Mouse (Mus musculus) ovary, adult 18-20 months (tissue): ENCODE measurements around the gene Dock4.

Experiments used
- DNase-seq: peaks from one replicate; pipeline ENCODE4 v3.0.0; 2022; ENCODE audit warnings: low spot score, mixed read lengths

Gene Dock4

DNA sequence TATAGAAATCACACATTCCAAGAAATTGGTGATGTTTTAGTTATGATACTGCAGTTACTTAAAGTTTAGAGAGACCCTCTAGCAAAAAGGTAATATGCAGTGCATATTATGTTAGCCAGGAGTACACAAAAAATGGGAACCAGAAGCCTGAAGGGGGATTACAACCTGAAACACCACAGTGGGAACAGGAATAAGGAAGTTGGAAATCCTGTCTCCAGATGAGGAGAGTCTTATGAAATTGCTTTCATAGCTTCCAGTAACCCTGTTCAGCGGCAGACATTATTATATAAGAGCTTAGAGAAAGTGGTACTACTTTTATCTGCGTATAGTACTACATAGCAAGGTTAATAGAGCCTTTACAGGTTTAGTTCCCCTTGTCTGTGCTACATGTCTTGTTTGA lies 210.1 kb downstream of the Dock4 start:
- DNase-seq, result no peak

DNA sequence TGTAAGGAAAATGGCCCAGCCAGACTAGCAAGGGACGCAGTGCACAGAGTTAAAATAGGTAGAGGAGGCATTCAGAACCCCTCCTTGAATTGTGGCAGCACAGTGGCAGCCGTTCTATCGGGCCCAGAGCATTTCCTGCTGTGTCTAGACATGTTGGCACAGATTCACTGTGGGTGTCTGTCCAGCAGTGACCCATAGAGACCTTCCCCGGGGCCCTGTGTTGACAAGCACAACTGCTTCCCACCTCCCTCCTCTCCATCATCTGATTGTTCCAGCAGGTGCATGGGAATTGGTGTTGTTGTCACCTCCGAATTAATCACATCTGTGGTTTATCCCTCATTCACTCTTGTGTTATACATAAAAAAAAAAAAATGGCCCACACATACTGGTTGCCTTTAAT lies 210.7 kb downstream of the Dock4 start:
- no peak for DNase-seq

DNA sequence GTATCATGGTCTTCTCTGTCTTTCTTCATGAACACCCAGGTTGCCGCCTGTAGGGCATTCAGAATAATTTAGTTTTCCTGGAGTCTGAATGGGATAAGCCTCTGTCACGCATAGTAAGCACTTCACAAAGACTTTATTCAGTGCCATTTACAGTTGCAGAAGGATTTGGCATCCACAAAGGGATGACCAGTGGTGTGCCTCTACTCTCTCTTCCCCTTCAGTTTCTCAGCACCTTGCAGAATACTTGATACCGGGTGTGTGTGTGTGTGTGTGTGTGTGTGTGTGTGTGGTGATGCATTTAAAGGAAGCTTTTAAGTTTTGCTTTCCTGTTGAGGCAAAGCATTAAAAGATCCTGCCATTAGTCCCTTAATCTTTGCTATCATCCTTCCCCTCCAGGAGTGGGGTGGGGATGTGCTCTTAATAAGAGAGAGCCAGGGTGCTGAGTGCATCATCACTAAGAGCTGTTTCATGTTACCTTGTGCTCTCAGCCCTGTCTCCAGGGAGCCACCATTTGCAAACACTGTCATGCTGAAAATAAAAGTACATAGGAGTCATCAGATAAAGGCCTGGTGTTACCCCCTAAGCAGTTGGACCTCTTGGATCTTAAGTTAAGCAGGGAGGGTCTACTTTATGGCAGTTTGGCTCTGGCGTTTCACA lies 211.6 kb downstream of the Dock4 start:
- DNase-seq, result no peak

DNA sequence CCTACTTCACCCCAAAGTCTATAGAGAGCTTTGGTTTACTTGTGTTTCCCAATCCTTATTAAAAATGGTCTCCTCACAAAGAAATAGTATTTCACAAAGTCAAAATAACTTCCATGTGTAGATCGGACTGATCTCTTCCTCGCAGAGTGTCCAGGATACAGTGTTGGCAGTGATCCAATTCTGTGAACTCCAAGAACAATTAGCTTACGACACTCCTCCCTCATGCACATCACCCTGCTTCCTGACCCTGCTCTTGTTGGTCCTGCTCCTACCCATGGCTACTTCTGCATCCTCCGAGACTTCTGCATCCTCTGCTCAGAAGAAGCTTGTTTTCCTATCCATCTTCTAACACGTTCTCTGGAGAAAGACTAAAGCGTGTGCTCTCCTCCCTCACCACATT lies 213.9 kb downstream of the Dock4 start:
- DNase-seq, result no peak

DNA sequence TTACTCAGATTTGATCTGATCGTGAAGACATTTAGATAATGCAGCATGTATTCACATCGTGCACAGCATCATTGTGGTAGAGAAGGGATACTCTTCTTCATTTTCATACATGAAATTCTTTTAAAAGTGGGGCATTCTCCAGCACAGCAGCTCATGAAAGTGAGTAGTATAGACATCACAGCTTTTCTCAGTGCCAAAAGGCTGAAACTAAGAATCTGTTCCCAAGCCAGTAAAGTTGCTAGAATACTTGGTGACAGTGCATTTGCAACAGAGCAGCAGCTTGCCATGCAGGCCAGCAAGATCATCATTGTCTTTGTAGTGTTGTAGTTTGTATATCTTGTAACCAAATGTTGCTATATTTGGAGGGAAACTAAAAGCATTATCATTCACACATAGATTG lies 223.7 kb downstream of the Dock4 start:
- DNase-seq, result no peak

DNA sequence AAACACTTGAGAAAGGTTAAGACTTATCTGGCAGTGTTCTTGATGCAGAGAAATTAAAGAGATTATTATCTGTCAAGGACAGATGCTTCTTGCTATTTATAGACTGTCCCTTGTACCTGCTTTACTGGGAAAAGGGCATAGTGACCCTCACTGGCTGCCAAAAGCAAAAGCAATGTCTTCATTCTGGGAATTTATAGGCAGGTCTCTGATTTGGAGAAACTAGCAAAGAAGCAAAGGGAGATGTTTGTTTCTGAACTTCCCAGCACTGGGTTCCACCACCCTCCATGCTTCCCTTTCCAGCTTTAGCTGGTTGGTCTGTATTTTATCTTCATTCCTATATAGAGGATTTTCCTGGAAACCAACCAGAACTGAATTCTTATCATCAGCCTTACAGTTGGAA lies 225.0 kb downstream of the Dock4 start:
- no peak for DNase-seq

DNA sequence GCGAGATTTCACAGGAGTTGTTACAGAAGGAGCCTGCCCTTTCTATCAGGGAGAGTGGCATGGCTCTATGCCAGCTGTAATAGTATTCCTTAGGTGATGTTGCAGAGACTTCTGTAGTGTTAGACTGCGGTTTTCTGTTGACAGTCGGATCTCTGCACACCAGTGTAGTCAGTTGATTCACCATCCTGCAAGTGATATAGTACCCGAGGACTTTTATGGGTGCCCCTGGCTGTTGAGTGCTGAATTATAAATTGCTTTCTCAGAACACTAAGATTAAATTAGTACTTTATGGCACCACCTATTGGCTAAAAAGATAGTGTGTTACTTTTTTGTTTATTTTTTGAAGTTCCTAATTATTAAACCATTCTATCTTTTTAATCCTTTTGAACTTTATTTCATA lies 234.0 kb downstream of the Dock4 start:
- no peak for DNase-seq

DNA sequence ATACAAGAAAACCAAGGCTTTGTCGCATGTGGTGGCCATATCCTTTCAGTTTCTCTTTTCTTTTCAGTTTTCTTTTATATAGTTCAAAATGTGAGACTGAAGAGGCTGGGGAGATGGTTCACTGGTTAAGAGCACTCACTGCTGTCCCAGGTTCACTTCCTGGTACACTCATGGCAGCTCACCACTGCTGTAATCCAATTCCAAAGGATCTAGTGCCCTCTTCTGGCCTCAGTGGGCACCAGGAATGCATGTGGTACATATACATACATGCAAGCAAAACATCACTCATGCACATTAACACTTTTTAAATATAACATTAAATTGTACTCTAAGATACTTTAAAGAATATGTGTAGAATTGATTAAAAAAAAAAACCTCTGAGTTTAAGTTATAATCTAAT lies 234.8 kb downstream of the Dock4 start:
- DNase-seq, result no peak

DNA sequence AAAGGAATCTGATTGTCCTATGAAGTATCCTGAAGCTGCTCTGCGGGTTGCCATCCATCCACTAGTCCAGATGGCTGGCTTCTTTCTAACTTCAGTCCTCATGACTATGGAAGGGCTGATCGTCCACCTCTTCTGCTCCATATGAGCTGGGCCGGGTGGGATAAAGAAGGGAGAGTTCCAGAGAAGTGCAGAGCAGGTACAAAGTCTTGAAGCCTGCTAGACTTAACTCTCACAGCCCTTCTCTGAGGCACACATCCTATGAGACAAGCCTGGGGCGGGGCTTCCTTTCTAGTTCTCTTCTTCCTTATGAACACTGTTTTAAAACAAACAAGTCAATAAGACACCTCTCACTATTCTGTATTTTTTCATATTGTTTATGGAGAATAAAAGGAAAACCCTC lies 245.7 kb downstream of the Dock4 start:
- no peak for DNase-seq

DNA sequence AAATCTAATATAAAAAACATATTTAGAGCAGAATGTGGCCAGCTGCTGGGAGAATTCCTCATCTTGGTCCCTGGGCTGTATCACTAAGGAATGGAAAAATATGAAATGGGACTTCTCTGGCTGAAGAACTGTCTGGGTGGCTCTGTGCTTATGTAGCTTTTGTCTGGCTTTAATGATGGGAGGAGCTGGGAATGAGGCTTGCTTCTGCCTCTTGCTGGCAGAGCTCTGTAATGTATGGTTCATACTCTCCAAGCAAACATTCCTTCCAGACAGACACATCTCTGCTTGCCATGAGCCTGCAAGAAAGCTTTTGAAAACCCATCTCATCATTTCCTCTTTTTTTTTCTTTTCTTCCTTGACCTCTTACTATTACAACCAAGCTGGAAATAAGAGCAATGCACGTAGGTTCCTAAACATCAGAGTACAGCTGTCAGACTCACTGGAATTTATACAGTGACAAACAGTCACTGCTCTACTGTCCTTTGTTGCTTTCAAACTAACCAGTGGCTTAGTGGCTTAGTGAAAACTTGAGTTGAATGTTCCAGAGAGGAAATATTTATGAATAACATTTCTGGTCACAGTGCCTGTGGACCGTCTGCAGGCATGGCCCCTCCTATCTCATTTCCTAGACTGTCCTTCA lies 248.4 kb downstream of the Dock4 start:
- no peak for DNase-seq

DNA sequence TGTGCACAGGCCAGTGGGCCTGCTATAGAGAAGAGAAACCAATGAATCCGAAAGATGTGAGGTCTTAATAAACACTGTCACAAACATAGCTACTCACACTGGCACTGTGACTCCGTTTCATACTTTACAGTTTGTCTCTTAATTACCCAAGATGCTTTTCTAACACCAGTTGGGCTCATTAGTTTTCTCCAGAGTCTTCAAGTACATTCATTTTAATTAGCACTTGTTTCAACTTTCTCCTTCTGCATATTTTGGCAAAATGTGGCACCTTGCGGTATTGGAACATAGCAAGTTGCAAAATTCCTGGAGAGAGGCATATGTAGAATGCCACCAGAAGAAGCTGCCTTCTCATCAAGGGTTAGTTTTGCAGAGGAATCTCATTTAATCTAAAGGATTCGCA lies 252.6 kb downstream of the Dock4 start:
- no peak for DNase-seq

DNA sequence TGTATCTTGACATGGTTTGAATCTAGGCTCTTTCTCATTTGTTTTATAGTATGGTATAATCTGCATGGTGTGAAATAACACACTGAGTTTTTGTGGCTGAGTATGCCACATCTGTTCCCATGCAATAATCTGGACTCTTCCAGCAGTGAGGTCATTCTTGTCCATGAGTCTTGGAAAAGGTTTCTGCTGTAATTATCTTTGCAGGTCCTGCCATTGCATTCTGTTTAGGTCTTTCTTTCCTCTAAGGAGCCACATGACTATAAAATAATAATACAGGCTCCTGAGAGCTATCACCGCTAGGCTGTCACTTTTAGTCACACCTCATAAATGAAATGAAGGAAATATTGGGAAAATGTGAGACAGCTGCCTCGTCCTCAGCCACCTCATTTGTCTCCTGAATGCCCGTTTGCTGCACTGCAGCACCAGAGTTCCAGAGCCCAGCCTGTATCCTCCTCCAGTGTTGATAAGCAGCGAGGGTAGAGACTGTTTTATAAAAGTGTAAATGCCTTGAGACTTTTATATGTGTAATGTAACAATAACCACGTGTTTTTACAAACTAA lies 256.6 kb downstream of the Dock4 start:
- DNase-seq, result no peak

DNA sequence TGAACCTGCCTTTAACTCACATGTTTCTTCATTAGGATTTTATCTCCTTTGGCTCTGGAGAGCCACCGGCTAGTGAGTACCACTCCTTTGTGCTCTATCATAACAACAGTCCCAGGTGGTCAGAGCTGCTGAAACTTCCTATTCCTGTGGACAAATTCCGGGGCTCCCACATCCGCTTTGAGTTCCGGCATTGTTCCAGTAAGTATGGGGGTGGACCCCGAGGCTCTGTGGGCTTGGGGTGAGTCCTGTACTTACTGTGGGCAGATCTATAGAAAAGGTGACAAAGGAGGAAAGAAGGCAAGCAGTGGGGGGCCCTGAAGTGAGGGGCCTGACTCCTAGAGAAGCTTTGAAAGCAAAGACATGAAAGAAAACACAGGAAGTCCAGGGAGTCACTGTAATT lies 258.5 kb downstream of the Dock4 start:
- DNase-seq, result no peak

DNA sequence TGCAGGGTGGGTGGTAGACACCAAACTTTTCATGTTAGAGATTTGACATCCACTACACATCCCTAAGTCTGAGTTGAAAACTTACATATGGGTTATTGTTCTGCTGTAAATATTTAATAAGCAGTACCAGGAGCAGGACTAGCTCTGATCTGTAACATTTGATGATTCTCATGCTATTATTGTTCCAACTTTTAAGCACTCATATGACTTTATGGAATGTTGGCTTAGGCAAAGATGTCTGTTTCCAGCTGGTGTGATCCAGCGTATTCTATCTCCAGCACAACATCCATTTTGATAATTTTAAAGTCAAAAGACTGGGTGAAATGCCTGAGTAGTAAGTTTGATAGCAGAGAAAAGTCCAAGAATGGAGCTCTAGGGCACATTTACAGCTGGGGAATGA lies 261.4 kb downstream of the Dock4 start:
- no peak for DNase-seq

DNA sequence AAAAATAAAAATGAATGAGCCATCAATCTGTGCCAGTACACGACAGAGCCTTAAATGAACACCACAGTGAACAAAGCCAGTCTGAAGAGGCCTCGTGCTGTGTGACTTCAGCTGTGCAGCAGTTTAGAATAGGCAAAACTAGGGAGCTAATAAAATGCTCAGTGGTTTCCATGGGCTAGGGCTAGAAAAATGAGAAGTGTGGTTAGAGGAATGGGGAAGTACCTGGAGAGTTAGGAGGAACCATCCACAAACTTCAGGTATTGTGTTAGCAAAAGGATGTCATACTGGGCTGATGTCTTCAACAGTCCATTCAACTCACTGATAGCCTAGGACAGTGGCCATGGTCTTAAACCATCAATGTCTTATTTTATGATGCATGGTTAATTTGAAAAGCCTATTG lies 263.3 kb downstream of the Dock4 start:
- no peak for DNase-seq

DNA sequence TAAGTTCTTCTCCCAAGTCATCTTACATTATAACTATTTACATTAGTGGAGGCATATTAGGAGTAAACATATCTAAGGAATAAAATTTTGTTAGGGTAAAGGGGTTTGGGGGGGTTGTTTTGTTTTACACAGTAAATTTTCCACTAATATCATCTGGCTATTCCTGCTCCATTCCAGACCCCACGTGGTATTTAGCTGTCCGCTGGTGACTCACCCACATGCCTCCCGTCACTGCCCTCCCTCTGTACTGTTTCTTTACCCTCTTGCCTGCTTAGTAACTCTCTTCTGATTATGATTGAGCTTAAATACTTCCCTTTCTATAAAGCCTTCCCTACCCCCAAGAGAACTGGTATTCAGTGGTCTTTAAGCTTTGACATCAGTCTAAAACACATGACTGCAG lies 266.5 kb downstream of the Dock4 start:
- DNase-seq, result no peak

DNA sequence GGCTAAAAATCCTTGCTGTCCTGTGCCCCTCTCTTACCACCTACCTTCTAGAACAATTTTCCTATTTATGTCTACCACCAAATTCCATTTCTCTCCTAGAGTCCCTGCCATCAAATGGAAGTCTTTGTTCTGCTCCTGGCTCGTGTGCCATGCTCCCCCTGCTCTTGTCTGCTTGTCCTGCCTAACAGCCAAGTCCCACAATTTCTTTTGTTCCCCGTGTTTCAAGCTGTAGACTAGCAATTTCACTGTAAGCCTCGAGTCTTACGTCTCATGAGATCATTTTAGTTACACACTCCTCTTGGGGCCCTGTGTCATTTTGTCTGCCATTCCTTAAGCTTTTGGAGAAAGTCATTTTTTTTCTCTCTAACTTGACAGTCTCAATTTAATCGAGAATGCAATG lies 268.5 kb downstream of the Dock4 start:
- DNase-seq, result no peak

DNA sequence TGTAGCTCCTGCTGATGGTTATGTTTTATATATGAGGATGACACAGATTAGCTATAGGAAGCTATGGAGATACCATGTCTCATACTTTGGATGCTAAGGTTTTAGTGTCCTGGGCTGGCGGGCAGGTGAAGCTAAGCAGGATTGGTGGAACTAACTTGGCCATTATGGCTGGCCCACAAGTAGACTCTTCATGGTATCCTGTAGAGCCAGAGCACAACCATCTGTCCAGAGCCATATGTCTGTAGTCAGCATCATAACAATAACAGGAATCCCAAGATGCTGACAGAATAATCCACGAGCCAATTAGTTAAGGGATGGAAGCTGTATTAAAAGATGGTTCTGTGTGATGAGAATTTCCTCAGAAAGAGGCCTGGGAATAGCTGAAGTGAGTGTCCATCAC lies 269.4 kb downstream of the Dock4 start:
- DNase-seq, result no peak

DNA sequence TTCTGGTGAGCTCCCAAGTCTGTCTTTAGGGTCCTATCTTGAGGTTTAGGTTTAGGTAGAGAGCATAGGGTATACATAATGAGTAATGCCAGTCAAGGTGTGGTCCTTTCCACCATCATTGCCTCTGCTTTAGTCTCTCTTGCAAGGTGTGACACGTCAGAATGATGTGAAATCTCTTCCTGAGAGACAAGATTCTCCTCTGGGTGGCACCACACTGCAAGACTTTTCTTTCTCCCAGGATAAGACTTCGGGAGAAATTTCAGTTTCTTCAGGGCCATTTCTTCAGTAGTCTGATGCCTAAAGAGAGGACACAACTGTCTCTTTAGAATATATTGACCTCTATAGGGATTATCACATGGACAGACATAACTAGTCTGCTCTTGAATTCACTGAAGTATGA lies 282.6 kb downstream of the Dock4 start:
- DNase-seq, result no peak

DNA sequence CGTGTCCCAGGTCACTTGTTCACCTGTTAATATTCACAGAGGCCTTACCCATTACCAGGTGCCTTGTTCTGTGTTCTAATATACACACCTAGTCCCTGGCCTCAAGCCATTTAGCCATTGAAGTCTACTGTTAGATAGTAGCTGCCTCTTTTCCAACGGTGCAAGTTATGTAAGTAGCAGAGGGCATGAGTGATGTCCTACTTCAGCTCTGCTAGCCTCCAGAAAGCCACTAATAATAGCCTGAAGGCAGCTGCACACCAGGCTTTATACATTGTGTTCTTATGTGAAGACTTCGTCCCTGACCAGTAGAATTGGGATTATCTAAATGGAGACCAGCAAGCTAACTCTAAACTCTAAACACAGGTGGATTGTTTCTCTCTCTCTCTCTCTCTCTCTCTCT lies 285.0 kb downstream of the Dock4 start:
- DNase-seq, result no peak

DNA sequence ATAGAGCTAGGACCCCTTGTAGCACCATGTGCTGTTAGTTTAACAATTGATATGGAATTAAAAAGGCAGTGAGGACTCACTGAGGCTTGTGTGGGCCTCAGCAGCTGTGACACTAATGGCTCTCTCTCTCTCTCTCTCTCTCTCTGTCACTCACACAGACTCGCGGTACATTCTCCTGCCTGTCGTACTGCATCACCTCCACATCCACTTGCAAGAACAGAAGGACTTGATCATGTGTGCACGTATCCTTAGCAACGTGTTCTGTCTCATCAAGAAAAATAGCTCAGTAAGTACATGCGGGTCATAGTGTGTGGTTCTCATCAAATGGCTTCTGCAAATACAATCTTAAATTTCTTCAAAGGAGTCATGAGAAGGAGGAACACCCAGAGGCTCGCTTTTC lies 299.7 kb downstream of the Dock4 start:
- no peak for DNase-seq

DNA sequence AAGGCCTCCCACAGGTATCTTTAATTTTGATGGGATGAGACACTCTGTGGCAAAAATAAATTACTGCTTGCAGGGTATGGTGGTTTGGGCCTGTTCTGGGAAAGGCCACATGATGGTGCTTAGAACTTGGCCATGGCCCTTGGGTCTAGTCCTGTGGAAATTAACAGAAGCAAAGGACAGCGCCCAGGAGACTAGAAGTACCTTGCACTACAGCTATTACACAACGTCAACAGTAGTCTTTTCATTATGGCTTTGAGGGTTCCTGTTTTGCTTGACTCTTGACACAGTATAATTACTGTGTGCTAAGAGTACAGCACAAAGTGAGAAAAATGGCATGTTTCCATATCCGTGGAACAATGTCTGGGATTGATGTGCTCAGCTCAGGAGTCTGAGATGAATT lies 300.3 kb downstream of the Dock4 start:
- no peak for DNase-seq

DNA sequence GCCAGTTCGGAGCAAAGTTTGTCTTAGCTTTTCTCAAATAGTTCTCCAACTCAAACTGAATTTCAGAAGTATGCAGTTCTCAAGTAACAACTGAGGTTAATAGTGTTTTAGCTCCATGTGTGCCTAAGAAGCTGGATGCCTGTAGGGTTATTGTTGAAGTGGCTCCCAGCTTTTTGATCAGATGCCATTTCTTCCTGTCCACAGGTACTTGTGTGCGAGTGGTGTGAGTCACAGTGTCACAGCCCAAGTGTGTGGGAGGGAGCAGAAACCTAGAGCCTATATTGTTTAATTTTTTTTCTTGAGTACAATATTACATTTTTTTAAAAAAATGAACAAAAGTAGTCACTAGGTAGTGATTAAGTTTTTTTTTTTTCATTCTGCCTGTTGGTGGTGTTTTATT lies 313.5 kb downstream of the Dock4 start:
- DNase-seq, result no peak

DNA sequence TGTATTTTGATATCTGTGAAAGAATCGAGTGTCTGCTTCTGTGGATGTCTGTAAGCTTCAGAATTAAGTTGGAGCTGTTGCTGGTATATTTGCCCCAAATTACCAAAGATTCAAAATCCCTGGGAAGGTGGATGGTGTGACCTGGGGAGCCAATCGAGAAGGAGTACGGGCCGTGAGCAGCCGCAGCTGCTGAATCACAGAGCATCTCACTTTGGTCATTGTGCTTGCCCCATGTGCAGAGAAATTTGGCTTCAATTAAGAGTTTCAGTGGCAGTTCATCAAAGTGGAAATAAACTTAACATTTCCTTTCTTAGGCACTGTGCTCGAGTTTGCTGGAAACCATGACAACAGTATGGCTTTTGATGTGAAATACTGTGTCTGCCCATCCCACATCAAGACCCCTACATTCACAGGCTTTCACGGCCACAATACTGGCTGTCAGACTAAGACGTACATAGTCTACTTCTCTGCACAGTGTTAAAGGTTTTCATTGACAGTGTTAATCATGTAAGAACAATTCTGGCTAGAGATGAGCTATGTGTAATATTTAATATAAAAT lies 321.6 kb downstream of the Dock4 start:
- no peak for DNase-seq
